ENCODE assay signal across 22 mouse cellular contexts in genomic region chr11:86936938-86937337, GRCm38 (mm10). TPM values are rescaled to one million over a fixed set of nuclear protein-coding genes. Genes with fewer than 3 reads are reported as not detected.
A peak's percentile ranks its signal among the peaks of the same experiment; 100 is the strongest.
DNase-seq lines count a peak whose midpoint lies in the region; ATAC-seq and TF ChIP-seq lines count a peak whose summit lies in the region.
"Had no signal": no experiment of that assay in that cellular context is flagged by ENCODE, and none has a peak within 500 bp of the region (broad histone marks: within the 10 kb centered on the region; RNA-seq: fewer than 3 reads in every experiment).

No protein-coding gene starts in this region.

- DNase-seq in heart, adult 18-20 months, result no peak
- peak; percentile 50 for DNase-seq in A20 (ENCODE audit: low read depth, low spot score)
- DNase-seq in CH12.LX (ENCODE audit: extremely low read depth), result peak; percentile 17
- DNase-seq in embryonic facial prominence, embryonic 14.5 days (ENCODE audit: low spot score), result no peak
- DNase-seq in adrenal gland, postnatal 4 days (ENCODE audit: low spot score in 2 of 2), result no peak
- DNase-seq in frontal cortex, postnatal 14 days (ENCODE audit: low spot score in 2 of 2), result no peak
- DNase-seq: adrenal gland, adult 2 months; adrenal gland, postnatal 25 days; cerebellum, adult 11 months; cerebellum, adult 8-10 months; cerebellum, postnatal 25 days; forebrain, postnatal 0 days; gastrocnemius, adult 2 months; gastrocnemius, postnatal 25 days; kidney, adult 18-20 months had no signal

- no peak for TF ChIP-seq POLR2A in CH12.LX (IDR thresholded peaks at IDR 0.05; ENCODE audit: low read depth, low read length)

- WGBS in heart, embryonic 15.5 days, result 51% methylated on average over 9 of the region's 9 CpGs
- 44% methylated on average over 9 of the region's 9 CpGs for WGBS in embryonic facial prominence, embryonic 14.5 days

- no peak for TF ChIP-seq EP300 in CH12.LX (IDR thresholded peaks at IDR 0.05; ENCODE audit: low read length)

- peak overlapping the region; percentile 15; the same call in 1 of the 2 replicates for H3K27ac ChIP-seq in heart, embryonic 15.5 days
- H3K27ac ChIP-seq in CH12.LX (ENCODE audit: insufficient read depth, low read depth), result no peak overlapping the region
- 0 out of 2 replicates have a peak overlapping the region, but pooled peaks have one; percentile 54 for H3K27ac ChIP-seq in embryonic facial prominence, embryonic 14.5 days (replicated peaks; ENCODE audit: low read depth, low read length)
- H3K27ac ChIP-seq: forebrain, embryonic 12.5 days; gastrocnemius, adult 2 months; hindbrain, embryonic 10.5 days; hindbrain, embryonic 14.5 days; intestine, embryonic 15.5 days had no signal

- TF ChIP-seq RAD21 in CH12.LX (IDR thresholded peaks at IDR 0.05; ENCODE audit: low read depth, low read length), result no peak

- H3K36me3 ChIP-seq in heart, embryonic 15.5 days, result peaks cover 8% of the 10 kb centered on the region; the same call in 1 of the 2 replicates
- H3K36me3 ChIP-seq in CH12.LX (replicated peaks in 1 of 2; ENCODE audit: control insufficient read depth in 1 of 2, insufficient read depth in 1 of 2, low read length in 1 of 2), result no peaks in the 10 kb centered on the region
- H3K36me3 ChIP-seq in embryonic facial prominence, embryonic 14.5 days (ENCODE audit: control insufficient read depth, insufficient read depth, low read length), result peaks cover 10% of the 10 kb centered on the region; the same call in 1 of the 2 replicates
- H3K36me3 ChIP-seq: intestine, embryonic 15.5 days had no signal

- H3K4me2 ChIP-seq in heart, embryonic 15.5 days, result no peak overlapping the region
- H3K4me2 ChIP-seq in CH12.LX (ENCODE audit: insufficient read depth, low read depth, poor library complexity, severe bottlenecking), result no peak overlapping the region
- no peak overlapping the region for H3K4me2 ChIP-seq in embryonic facial prominence, embryonic 14.5 days (ENCODE audit: low read depth, low read length)
- H3K4me2 ChIP-seq: forebrain, embryonic 12.5 days; hindbrain, embryonic 14.5 days; intestine, embryonic 15.5 days had no signal

- in situ Hi-C loops in CH12.LX (cut with MboI; ENCODE audit: low pct_ligation_motif_present, low pct_unique_long_range_greater_than_20kb, low sequenced_read_pairs), result no loop called here

- no peak overlapping the region for H3K9ac ChIP-seq in heart, embryonic 15.5 days
- H3K9ac ChIP-seq in CH12.LX (ENCODE audit: insufficient read depth, low read depth), result no peak overlapping the region
- H3K9ac ChIP-seq in embryonic facial prominence, embryonic 14.5 days (ENCODE audit: low read depth, low read length), result no peak overlapping the region
- H3K9ac ChIP-seq: forebrain, embryonic 12.5 days; forebrain, postnatal 0 days; hindbrain, embryonic 14.5 days; intestine, embryonic 15.5 days had no signal

- H3K4me3 ChIP-seq in heart, embryonic 15.5 days, result no peak overlapping the region
- no peak overlapping the region for H3K4me3 ChIP-seq in CH12.LX (replicated peaks in 1 of 3; ENCODE audit: low read depth in 2 of 3, low read length in 2 of 3, poor library complexity in 1 of 3)
- no peak overlapping the region for H3K4me3 ChIP-seq in embryonic facial prominence, embryonic 14.5 days (ENCODE audit: low read depth, low read length)
- H3K4me3 ChIP-seq: forebrain, embryonic 12.5 days; gastrocnemius, adult 2 months; heart, embryonic 10.5 days; hindbrain, embryonic 10.5 days; intestine, embryonic 15.5 days had no signal

- TF ChIP-seq CTCF in CH12.LX (conservative IDR thresholded peaks at IDR 0.05 in 1 of 2, IDR thresholded peaks at IDR 0.05 in 1 of 2; ENCODE audit: low read depth in 2 of 2, low read length in 2 of 2), result no peak

- ATAC-seq in heart, embryonic 15.5 days (replicated peaks; ENCODE audit: insufficient number of reproducible peaks, insufficient read depth, low FRiP score, low read depth), result no peak
- ATAC-seq in embryonic facial prominence, embryonic 14.5 days (ENCODE audit: low read depth), result no peak
- ATAC-seq: CD4-positive, CD25-positive, alpha-beta regulatory T cell, adult 4 months; forebrain, postnatal 0 days; intestine, embryonic 15.5 days had no signal

- no peaks in the 10 kb centered on the region for H3K79me2 ChIP-seq in CH12.LX (replicated peaks; ENCODE audit: control insufficient read depth, extremely low read depth, insufficient read depth, poor library complexity, severe bottlenecking)

- dilution Hi-C loops in CH12.LX (cut with MboI; ENCODE audit: extremely low pct_ligation_motif_present, extremely low pct_unique_long_range_greater_than_20kb, low sequenced_read_pairs), result no loop called here

- H3K4me1 ChIP-seq in heart, embryonic 15.5 days (replicated peaks), result peaks cover 38% of the 10 kb centered on the region
- H3K4me1 ChIP-seq in CH12.LX (ENCODE audit: control insufficient read depth in 1 of 2, insufficient read depth in 2 of 2), result peaks cover 0 to 5% of the 10 kb centered on the region in 2 experiments; a peak in 2 of 4 replicates
- H3K4me1 ChIP-seq in embryonic facial prominence, embryonic 14.5 days (ENCODE audit: control insufficient read depth, insufficient read depth, low read length), result no peaks in the 10 kb centered on the region
- H3K4me1 ChIP-seq: forebrain, embryonic 12.5 days had no signal

- no peaks in the 10 kb centered on the region for H3K9me3 ChIP-seq in heart, embryonic 15.5 days (replicated peaks)
- no peaks in the 10 kb centered on the region for H3K9me3 ChIP-seq in CH12.LX (replicated peaks; ENCODE audit: low read length)
- no peaks in the 10 kb centered on the region for H3K9me3 ChIP-seq in embryonic facial prominence, embryonic 14.5 days (ENCODE audit: control insufficient read depth, low read length)
- H3K9me3 ChIP-seq: forebrain, embryonic 12.5 days; heart, embryonic 10.5 days; hindbrain, embryonic 10.5 days; intestine, embryonic 15.5 days had no signal

- no peaks in the 10 kb centered on the region for H3K27me3 ChIP-seq in heart, embryonic 15.5 days
- no peaks in the 10 kb centered on the region for H3K27me3 ChIP-seq in CH12.LX (replicated peaks)
- no peaks in the 10 kb centered on the region for H3K27me3 ChIP-seq in embryonic facial prominence, embryonic 14.5 days (replicated peaks; ENCODE audit: control insufficient read depth, insufficient read depth, low read length)
- H3K27me3 ChIP-seq: forebrain, embryonic 12.5 days; intestine, embryonic 15.5 days had no signal

TF ChIP-seq in CH12.LX, 34 proteins besides CTCF, POLR2A, EP300 and RAD21:
- TF ChIP-seq TBP (conservative IDR thresholded peaks at IDR 0.05; ENCODE audit: low read depth, low read length) (no peak), CHD1 (IDR thresholded peaks at IDR 0.05; ENCODE audit: low read depth, low read length) (no peak), MEF2A (IDR thresholded peaks at IDR 0.05; ENCODE audit: borderline replicate concordance, low read depth, low read length) (no peak)

RNA-seq across cellular contexts. Expression of gene Ypel2, which starts 56.6 kb away (rescaled TPM):
- polyA plus RNA-seq in heart, embryonic 15.5 days (2015; fragmentation: Nextera tagmentation; extraction: Ambion mirVana), result 20.8 and 23.1 TPM in 2 replicates
- total RNA-seq in heart, adult 18-20 months (2021), result 10 to 100 TPM; 21.4 to 25.5 TPM
- total RNA-seq in CH12.LX (2012; rRNA removed) (0.17 and 0.38 TPM in 2 replicates), CH12.LX (2014; rRNA removed) (0.61 and 0.91 TPM in 2 replicates)
- polyA plus RNA-seq in CH12.LX (2012; ENCODE audit: insufficient read length, low read depth), result 0.35 and 0.59 TPM in 2 replicates
- polyA plus RNA-seq in embryonic facial prominence, embryonic 14.5 days (2014; fragmentation: Nextera tagmentation; extraction: Ambion mirVana), result 7.8 and 8.6 TPM in 2 replicates
- 10 to 100 TPM; 34.4 to 39.5 TPM for total RNA-seq in adrenal gland, postnatal 4 days (2021)

Comparison
In these comparisons a context has a peak if more than half of its experiments do, and no peak if none do; other contexts are left out.
1. DNase-seq: peak in A20 (single experiment) and CH12.LX (single experiment); none in heart, adult 18-20 months (0 of 2), embryonic facial prominence, embryonic 14.5 days (single experiment), adrenal gland, postnatal 4 days (0 of 2) and frontal cortex, postnatal 14 days (0 of 2).
2. RNA of gene Ypel2, which starts 56.6 kb away (total RNA-seq): 34.4 to 39.5 TPM in adrenal gland, postnatal 4 days and 21.4 to 25.5 TPM in heart, adult 18-20 months; 0.17 to 0.91 TPM in CH12.LX; every median in the first group is over 10 times any median in the second.